Comparison of ENCODE assay signal across 26 mouse cellular contexts in genomic region chr5:3373170-3373569, GRCm38 (mm10). TPM values are rescaled to one million over a fixed set of nuclear protein-coding genes. Genes with fewer than 3 reads are reported as not detected.
DNase-seq lines count a peak whose midpoint lies in the region; ATAC-seq lines count a peak whose summit lies in the region.
"Had no signal": no experiment of that assay in that cellular context is flagged by ENCODE, and none has a peak within 500 bp of the region (broad histone marks: within the 10 kb centered on the region; RNA-seq: fewer than 3 reads in every experiment).

No protein-coding gene starts in this region.

- DNase-seq in CD4-positive helper T cell, adult 2 months (ENCODE audit: low read depth, low spot score) = peak; percentile 32
- no peak for DNase-seq in ovary, postnatal 36 days (ENCODE audit: low spot score)
- DNase-seq: adrenal gland, postnatal 10 days; adrenal gland, postnatal 36 days; B cell, adult 2 months; cerebellum, adult 18-20 months; cerebellum, adult 9-10 months; cerebellum, postnatal 14 days; forebrain, postnatal 0 days; gastrocnemius, adult 2 months; gastrocnemius, postnatal 14 days; heart, adult 11 months; heart, postnatal 14 days; heart, postnatal 4 days; kidney, adult 11 months had no signal

- ATAC-seq in CD4-positive, CD25-positive, alpha-beta regulatory T cell, adult 4 months = peak; percentile 62
- peak; percentile 52 for ATAC-seq in activated CD4-positive, CD25-positive, alpha-beta regulatory T cell, adult 4 months
- no peak for ATAC-seq in monocyte, adult 5-6 weeks (replicated peaks; ENCODE audit: insufficient number of reproducible peaks, low FRiP score, low TSS enrichment, poor library complexity, severe bottlenecking)
- ATAC-seq in forebrain, embryonic 15.5 days (replicated peaks) = no peak
- ATAC-seq: forebrain, embryonic 13.5 days; hindbrain, postnatal 0 days; intestine, embryonic 15.5 days had no signal

- no peak overlapping the region for H3K4me3 ChIP-seq in forebrain, embryonic 15.5 days
- H3K4me3 ChIP-seq: forebrain, embryonic 10.5 days; forebrain, embryonic 13.5 days; gastrocnemius, adult 2 months; heart, embryonic 12.5 days; heart, embryonic 15.5 days; intestine, embryonic 15.5 days had no signal

- H3K36me3 ChIP-seq in forebrain, embryonic 15.5 days = no peaks in the 10 kb centered on the region
- H3K36me3 ChIP-seq: forebrain, embryonic 10.5 days; heart, embryonic 15.5 days; intestine, embryonic 15.5 days had no signal

- no peak overlapping the region for H3K27ac ChIP-seq in forebrain, embryonic 15.5 days (replicated peaks)
- H3K27ac ChIP-seq: forebrain, embryonic 10.5 days; forebrain, embryonic 13.5 days; gastrocnemius, adult 2 months; heart, embryonic 15.5 days; hindbrain, embryonic 14.5 days; hindbrain, postnatal 0 days; intestine, embryonic 15.5 days had no signal

- no peaks in the 10 kb centered on the region for H3K4me1 ChIP-seq in forebrain, embryonic 15.5 days
- H3K4me1 ChIP-seq: forebrain, embryonic 10.5 days; forebrain, embryonic 13.5 days had no signal

- H3K9me3 ChIP-seq in forebrain, embryonic 15.5 days = no peaks in the 10 kb centered on the region
- H3K9me3 ChIP-seq: forebrain, embryonic 10.5 days; forebrain, embryonic 13.5 days; heart, embryonic 12.5 days; heart, embryonic 15.5 days; intestine, embryonic 15.5 days had no signal

- WGBS in forebrain, embryonic 15.5 days = 84% methylated on average over 10 of the region's 10 CpGs

- no peak overlapping the region for H3K4me2 ChIP-seq in forebrain, embryonic 15.5 days (replicated peaks)
- H3K4me2 ChIP-seq: forebrain, embryonic 13.5 days; heart, embryonic 12.5 days; heart, embryonic 15.5 days; hindbrain, embryonic 14.5 days; intestine, embryonic 15.5 days had no signal

- H3K27me3 ChIP-seq in forebrain, embryonic 15.5 days = no peaks in the 10 kb centered on the region
- H3K27me3 ChIP-seq: forebrain, embryonic 13.5 days; heart, embryonic 12.5 days; heart, embryonic 15.5 days; intestine, embryonic 15.5 days had no signal

- H3K9ac ChIP-seq in forebrain, embryonic 15.5 days (replicated peaks) = no peak overlapping the region
- H3K9ac ChIP-seq: forebrain, embryonic 13.5 days; forebrain, postnatal 0 days; heart, embryonic 12.5 days; heart, embryonic 15.5 days; hindbrain, embryonic 14.5 days; intestine, embryonic 15.5 days had no signal

RNA-seq across cellular contexts. Expression of gene Cdk6, which starts 31.9 kb away (rescaled TPM):
- 10 to 100 TPM; 20.8 to 22.3 TPM for polyA plus RNA-seq in CD4-positive, CD25-positive, alpha-beta regulatory T cell, adult 4 months (2017; shearing (Covaris generic))
- 10 to 100 TPM; 29.6 to 32.3 TPM for polyA plus RNA-seq in activated CD4-positive, CD25-positive, alpha-beta regulatory T cell, adult 4 months (2017; shearing (Covaris generic))
- 9.9 to 16.1 TPM (median 11.5 TPM) in 3 replicates for total RNA-seq in monocyte, adult 5-6 weeks (2017)
- 30.8 and 39.4 TPM in 2 replicates for polyA plus RNA-seq in forebrain, embryonic 15.5 days (2015; fragmentation: Nextera tagmentation; extraction: Ambion mirVana)

Comparison
In these comparisons a context has a peak if more than half of its experiments do, and no peak if none do; other contexts are left out.
1. ATAC-seq: peak in CD4-positive, CD25-positive, alpha-beta regulatory T cell, adult 4 months (single experiment) and activated CD4-positive, CD25-positive, alpha-beta regulatory T cell, adult 4 months (single experiment); none in monocyte, adult 5-6 weeks (single experiment) and forebrain, embryonic 15.5 days (single experiment).